Mouse (Mus musculus): ENCODE data around the gene Rab3il1. TPM values are rescaled to one million over a fixed set of nuclear protein-coding genes. Genes with fewer than 3 reads are reported as not detected.

Gene Rab3il1
- polyA plus RNA-seq, 1 experiment from 2014 or later = 23.8 TPM

DNA sequence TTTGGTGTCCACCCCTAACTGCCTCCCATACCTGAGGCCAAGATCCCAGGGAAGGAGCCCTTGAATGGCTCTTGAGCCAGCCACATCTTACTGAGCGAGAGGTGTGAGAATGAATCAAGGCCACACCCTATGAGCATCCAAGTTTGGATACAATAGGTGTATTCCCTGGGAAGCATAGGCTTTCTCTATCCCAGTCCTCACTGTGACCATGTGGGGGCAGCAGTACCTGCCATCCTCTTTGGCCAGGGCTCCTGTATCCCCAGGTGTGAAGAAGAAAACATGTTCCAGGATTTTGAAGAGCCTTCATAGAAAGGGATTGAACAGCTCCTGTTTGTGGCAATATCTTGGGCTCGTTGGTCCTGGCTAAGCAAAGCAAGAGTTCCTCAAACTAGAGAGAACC, 38.1 kb downstream of the Rab3il1 start:
- Histone ChIP-seq H3K27ac (ENCODE audit: low read length) (peak overlapping the region; percentile 90), H3K4me1 (ENCODE audit: insufficient read depth, low read depth, low read length) (peaks cover 30% of the 10 kb centered on the region; the same call in 1 of the 2 replicates), H3K9ac (replicated peaks; ENCODE audit: low read depth) (no peak overlapping the region), H3K9me3 (ENCODE audit: low read length) (no peaks in the 10 kb centered on the region), H3K27me3 (replicated peaks; ENCODE audit: insufficient read depth, low read length) (no peaks in the 10 kb centered on the region), H3K4me2 (replicated peaks; ENCODE audit: low read depth, low read length) (0 out of 2 replicates have a peak overlapping the region, but pooled peaks have one; percentile 9), H3K4me3 (ENCODE audit: low read depth, low read length) (no peak overlapping the region), H3K36me3 (ENCODE audit: insufficient read depth, low read length) (no peaks in the 10 kb centered on the region)
- ATAC-seq (peak; percentile 1; the same call in 1 of the 2 replicates), DNase-seq (ENCODE audit: low spot score) (peak; percentile 68)
- TF ChIP-seq CTCF (IDR thresholded peaks at IDR 0.05) = peak; percentile 67
- TF ChIP-seq EP300 (IDR thresholded peaks at IDR 0.05) = no peak
- 59% methylated on average over 2 of the region's 2 CpGs for WGBS

DNA sequence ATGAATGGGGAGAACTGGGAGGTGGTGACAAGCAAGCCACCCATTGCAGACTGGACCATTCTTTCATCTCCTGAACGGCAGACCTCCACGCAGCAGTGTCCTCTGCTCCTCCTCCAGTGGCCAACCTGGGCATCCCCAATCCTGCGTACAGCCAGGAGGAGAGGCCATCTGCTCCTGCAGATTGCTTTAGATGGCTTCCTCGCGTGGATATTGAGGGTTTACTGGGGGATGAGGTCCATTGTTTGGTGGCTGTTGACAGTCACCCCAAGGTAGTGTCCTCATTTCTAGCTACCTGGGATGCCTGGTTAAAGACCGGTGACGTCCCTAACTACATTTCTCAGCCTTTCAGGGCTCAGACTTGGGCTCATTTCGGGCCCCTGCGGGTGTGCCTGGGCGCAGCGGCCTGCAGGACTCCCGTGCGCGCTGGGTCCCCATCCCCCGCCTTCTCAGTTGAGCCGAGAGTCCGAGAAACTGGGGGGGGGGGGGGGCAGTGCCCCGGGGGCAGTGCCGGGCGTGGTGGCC, 39.5 kb downstream of the Rab3il1 start:
- H3K27ac ChIP-seq (ENCODE audit: low read length) = peak overlapping the region; percentile 90
- no peaks in the 10 kb centered on the region for H3K27me3 ChIP-seq (replicated peaks; ENCODE audit: insufficient read depth, low read length)
- H3K4me2 ChIP-seq (replicated peaks; ENCODE audit: low read depth, low read length) = peak overlapping the region; percentile 92
- 11% methylated on average over 14 of the region's 20 CpGs for WGBS
- peak overlapping the region; percentile 58; the same call in 1 of the 2 replicates for H3K9ac ChIP-seq (replicated peaks; ENCODE audit: low read depth)
- H3K4me1 ChIP-seq (ENCODE audit: insufficient read depth, low read depth, low read length) = peaks cover 40% of the 10 kb centered on the region; the same call in 1 of the 2 replicates
- no peak for TF ChIP-seq CTCF (IDR thresholded peaks at IDR 0.05)
- TF ChIP-seq EP300 (IDR thresholded peaks at IDR 0.05) = no peak
- H3K9me3 ChIP-seq (ENCODE audit: low read length) = no peaks in the 10 kb centered on the region
- ATAC-seq = no peak
- H3K4me3 ChIP-seq (ENCODE audit: low read depth, low read length) = peak overlapping the region; percentile 82
- H3K36me3 ChIP-seq (ENCODE audit: insufficient read depth, low read length) = no peaks in the 10 kb centered on the region
- no peak for DNase-seq (ENCODE audit: low spot score)

DNA sequence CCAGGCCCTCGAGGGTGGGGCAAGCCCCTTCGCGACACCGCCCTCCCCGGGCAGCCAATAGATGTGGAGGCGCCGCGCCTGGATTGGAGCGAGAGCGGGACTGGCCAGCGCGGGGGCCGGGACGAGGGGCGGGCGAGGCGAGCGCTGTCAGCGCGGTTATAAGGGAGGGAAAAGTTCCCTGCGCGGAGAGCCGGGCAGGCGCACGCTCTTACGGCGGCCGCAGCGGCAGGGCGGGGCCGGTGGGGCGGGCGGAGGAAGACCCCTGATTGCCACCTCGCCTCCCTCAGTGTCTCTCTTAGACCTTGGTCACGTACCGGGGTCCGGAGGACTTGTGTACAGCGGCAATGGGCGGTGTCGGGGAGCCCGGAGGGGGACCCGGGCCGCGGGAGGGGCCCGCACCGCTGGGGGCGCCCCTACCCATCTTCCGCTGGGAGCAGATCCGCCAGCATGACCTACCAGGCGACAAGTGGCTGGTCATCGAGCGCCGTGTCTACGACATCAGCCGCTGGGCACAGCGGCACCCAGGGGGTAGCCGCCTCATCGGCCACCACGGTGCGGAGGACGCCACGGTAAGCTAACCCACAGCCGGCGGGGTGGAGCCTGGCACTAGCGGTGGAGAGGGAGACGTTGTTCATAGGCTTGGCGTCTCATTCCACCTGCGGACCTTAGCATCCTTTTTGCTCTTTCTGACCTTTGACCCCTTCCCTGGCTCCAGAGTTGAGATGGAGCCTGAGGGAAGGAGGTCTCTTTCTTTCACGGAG, 40.1 kb downstream of the Rab3il1 start, which contains the start of gene Fads3:
Gene Fads3, plus strand, starts transcription at position 182 of the 761 bp plus-strand sequence.
- ATAC-seq (peak; percentile 88), DNase-seq (ENCODE audit: low spot score) (peak; percentile 96)
- Histone ChIP-seq H3K9ac (replicated peaks; ENCODE audit: low read depth) (peak within 1 kb of the TSS; percentile 58), H3K9me3 (ENCODE audit: low read length) (no peaks in the 10 kb centered on the region), H3K27ac (ENCODE audit: low read length) (peak within 1 kb of the TSS; percentile 90), H3K4me2 (replicated peaks; ENCODE audit: low read depth, low read length) (peak within 1 kb of the TSS; percentile 92), H3K27me3 (replicated peaks; ENCODE audit: insufficient read depth, low read length) (no peaks in the 10 kb centered on the region), H3K36me3 (ENCODE audit: insufficient read depth, low read length) (no peaks in the 10 kb centered on the region), H3K4me1 (ENCODE audit: insufficient read depth, low read depth, low read length) (peaks cover 46% of the 10 kb centered on the region; the same call in 1 of the 2 replicates), H3K4me3 (ENCODE audit: low read depth, low read length) (peak within 1 kb of the TSS; percentile 82)
- WGBS = 2% methylated on average over 40 of the region's 69 CpGs
- TF ChIP-seq EP300 (IDR thresholded peaks at IDR 0.05) (no peak), CTCF (IDR thresholded peaks at IDR 0.05) (peak; percentile 42)

DNA sequence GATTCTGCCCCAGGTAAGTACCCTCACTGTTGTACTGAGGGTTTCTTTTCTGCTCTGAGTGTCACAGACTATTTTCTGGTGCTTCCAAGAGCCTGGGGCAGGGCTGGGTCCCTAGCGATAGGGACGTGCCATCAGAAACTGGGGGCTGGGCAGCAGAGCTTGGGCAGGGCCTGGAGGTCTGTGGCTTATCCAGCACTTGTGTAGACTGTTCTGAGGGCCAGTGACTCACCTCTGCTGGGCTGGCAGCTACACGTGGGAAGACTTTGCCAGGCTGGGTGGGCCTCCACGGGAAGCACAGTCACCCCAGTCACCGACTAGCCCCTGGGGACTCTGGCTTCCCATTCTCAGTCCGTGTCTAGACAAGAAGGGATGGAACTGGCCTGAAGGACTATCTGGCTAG, 40.8 kb downstream of the Rab3il1 start:
- peak; percentile 74 for DNase-seq (ENCODE audit: low spot score)
- Histone ChIP-seq H3K4me1 (ENCODE audit: insufficient read depth, low read depth, low read length) (peaks cover 52% of the 10 kb centered on the region; the same call in 1 of the 2 replicates), H3K27me3 (replicated peaks; ENCODE audit: insufficient read depth, low read length) (no peaks in the 10 kb centered on the region), H3K4me2 (replicated peaks; ENCODE audit: low read depth, low read length) (peak overlapping the region; percentile 92), H3K9ac (replicated peaks; ENCODE audit: low read depth) (peak overlapping the region; percentile 58), H3K27ac (ENCODE audit: low read length) (peak overlapping the region; percentile 90), H3K4me3 (ENCODE audit: low read depth, low read length) (peak overlapping the region; percentile 82), H3K9me3 (ENCODE audit: low read length) (no peaks in the 10 kb centered on the region), H3K36me3 (ENCODE audit: insufficient read depth, low read length) (no peaks in the 10 kb centered on the region)
- 22% methylated on average over 6 of the region's 6 CpGs for WGBS
- ATAC-seq = peak; percentile 14
- no peak for TF ChIP-seq EP300 (IDR thresholded peaks at IDR 0.05)
- no peak for TF ChIP-seq CTCF (IDR thresholded peaks at IDR 0.05)

DNA sequence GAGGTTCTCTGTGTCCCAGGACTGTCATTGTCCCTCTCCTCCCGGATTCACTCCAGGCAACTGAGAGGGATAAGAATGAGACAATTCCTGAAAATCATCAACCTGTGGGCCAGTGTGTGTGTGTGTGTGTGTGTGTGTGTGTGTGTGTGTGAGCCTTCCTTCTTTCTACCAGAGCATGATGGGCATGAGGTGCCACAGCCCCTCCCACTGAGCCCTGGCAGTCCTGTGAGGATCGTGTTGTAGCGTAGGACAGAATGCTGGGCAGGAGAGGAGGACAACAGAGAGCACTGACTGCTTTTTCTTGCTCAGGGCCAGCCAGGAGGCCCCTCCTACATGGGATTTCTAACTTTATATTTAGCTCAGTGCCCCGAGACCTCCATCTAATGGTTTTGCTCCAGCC, 41.3 kb downstream of the Rab3il1 start:
- no peak for TF ChIP-seq CTCF (IDR thresholded peaks at IDR 0.05)
- no peak for TF ChIP-seq EP300 (IDR thresholded peaks at IDR 0.05)
- peak overlapping the region; percentile 82 for H3K4me3 ChIP-seq (ENCODE audit: low read depth, low read length)
- H3K27ac ChIP-seq (ENCODE audit: low read length) = peak overlapping the region; percentile 90
- H3K4me2 ChIP-seq (replicated peaks; ENCODE audit: low read depth, low read length) = peak overlapping the region; percentile 92
- H3K36me3 ChIP-seq (ENCODE audit: insufficient read depth, low read length) = no peaks in the 10 kb centered on the region
- DNase-seq (ENCODE audit: low spot score) (no peak), ATAC-seq (no peak)
- WGBS = 44% methylated on average over 4 of the region's 4 CpGs
- H3K9me3 ChIP-seq (ENCODE audit: low read length) = no peaks in the 10 kb centered on the region
- H3K27me3 ChIP-seq (replicated peaks; ENCODE audit: insufficient read depth, low read length) = no peaks in the 10 kb centered on the region
- peak overlapping the region; percentile 58 for H3K9ac ChIP-seq (replicated peaks; ENCODE audit: low read depth)
- H3K4me1 ChIP-seq (ENCODE audit: insufficient read depth, low read depth, low read length) = peaks cover 53% of the 10 kb centered on the region; the same call in 1 of the 2 replicates

DNA sequence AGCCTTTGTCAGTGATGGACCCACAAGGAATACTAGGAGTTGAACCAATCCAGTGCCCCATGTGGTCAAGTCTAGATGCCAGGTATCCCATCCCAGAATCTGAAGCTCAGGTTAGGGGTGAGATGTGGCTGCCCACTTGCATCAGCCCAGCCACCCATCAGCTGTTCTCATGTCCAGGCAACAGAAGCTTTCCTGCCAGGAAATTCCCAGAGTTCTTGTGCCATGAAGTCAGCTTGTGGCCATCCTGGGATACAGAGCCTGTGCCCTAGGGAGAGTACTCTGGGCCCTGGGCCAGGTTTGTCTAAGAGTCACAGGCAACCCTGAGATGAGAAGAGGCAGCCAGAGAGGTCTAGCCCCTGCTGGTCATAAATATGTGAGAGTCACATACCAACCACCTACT, 42.2 kb downstream of the Rab3il1 start:
- 0 out of 2 replicates have a peak overlapping the region, but pooled peaks have one; percentile 8 for H3K4me3 ChIP-seq (ENCODE audit: low read depth, low read length)
- peak overlapping the region; percentile 90; the same call in 1 of the 2 replicates for H3K27ac ChIP-seq (ENCODE audit: low read length)
- peak; percentile 71 for DNase-seq (ENCODE audit: low spot score)

More for the DNA sequence above, 42.2 kb downstream of the Rab3il1 start:
- no peak for ATAC-seq
- no peaks in the 10 kb centered on the region for H3K27me3 ChIP-seq (replicated peaks; ENCODE audit: insufficient read depth, low read length)
- no peaks in the 10 kb centered on the region for H3K9me3 ChIP-seq (ENCODE audit: low read length)
- peak overlapping the region; percentile 92 for H3K4me2 ChIP-seq (replicated peaks; ENCODE audit: low read depth, low read length)
- H3K9ac ChIP-seq (replicated peaks; ENCODE audit: low read depth) = no peak overlapping the region
- no peaks in the 10 kb centered on the region for H3K36me3 ChIP-seq (ENCODE audit: insufficient read depth, low read length)
- TF ChIP-seq EP300 (IDR thresholded peaks at IDR 0.05) = peak; percentile 18; the same call in 1 of the 2 replicates
- TF ChIP-seq CTCF (IDR thresholded peaks at IDR 0.05) = peak; percentile 28
- peaks cover 53% of the 10 kb centered on the region; the same call in 1 of the 2 replicates for H3K4me1 ChIP-seq (ENCODE audit: insufficient read depth, low read depth, low read length)

Data from lung, postnatal 0 days (tissue).